ENCODE assay signal across 21 mouse cellular contexts in the genomic region with DNA sequence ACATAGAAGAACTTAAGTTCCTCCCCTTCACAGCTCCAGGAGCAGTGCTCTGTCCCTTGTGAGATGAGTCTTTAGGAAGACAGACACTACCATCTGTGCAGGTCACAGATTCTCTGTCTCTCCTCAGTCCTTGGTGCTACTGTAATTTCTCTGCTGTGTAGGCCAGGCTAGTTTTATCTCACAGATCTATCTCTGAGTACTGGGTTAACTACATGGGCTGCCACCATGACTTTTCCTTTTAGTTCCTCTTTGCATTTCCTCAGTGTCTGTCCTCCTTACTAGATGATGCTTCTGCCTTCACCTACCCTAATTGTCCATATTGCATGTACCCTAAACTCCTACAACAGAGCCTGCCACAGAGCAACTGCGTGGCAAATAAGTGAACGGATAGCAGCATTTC.
DNase-seq lines count a peak whose midpoint lies in the region; ATAC-seq and TF ChIP-seq lines count a peak whose summit lies in the region.
"Had no signal": no experiment of that assay in that cellular context is flagged by ENCODE, and none has a peak within 500 bp of the region (broad histone marks: within the 10 kb centered on the region; RNA-seq: fewer than 3 reads in every experiment).

No protein-coding gene starts in this region.

- no peak overlapping the region for H3K9ac ChIP-seq in MEL (ENCODE audit: control insufficient read depth, low read depth, low read length, poor library complexity, severe bottlenecking)
- H3K9ac ChIP-seq: embryonic facial prominence, embryonic 12.5 days; forebrain, embryonic 15.5 days; heart, embryonic 15.5 days; hindbrain, embryonic 13.5 days had no signal

- no peaks in the 10 kb centered on the region for H3K9me3 ChIP-seq in MEL (replicated peaks; ENCODE audit: insufficient read depth, low read length)
- H3K9me3 ChIP-seq: embryonic facial prominence, embryonic 12.5 days; forebrain, embryonic 15.5 days; heart, embryonic 10.5 days; heart, embryonic 15.5 days; hindbrain, embryonic 13.5 days had no signal

- 0 out of 4 replicates have a peak, but pooled peaks of 1 of the 2 experiments have one; percentile 29 for TF ChIP-seq POLR2A in MEL (IDR thresholded peaks at IDR 0.05; ENCODE audit: control insufficient read depth in 1 of 2, insufficient read depth in 1 of 2, low read depth in 1 of 2, low read length in 2 of 2, poor library complexity in 1 of 2)

- TF ChIP-seq CTCF in MEL (IDR thresholded peaks at IDR 0.05 in 2 of 3, conservative IDR thresholded peaks at IDR 0.05 in 1 of 3; ENCODE audit: control insufficient read depth in 1 of 3, insufficient read depth in 1 of 3, low read depth in 2 of 3, low read length in 3 of 3, poor library complexity in 1 of 3, severe bottlenecking in 1 of 3) = no peak

- peak in 1 of 2 experiments; percentile 50; a peak in 1 of 4 replicates for TF ChIP-seq EP300 in MEL (IDR thresholded peaks at IDR 0.05; ENCODE audit: low read depth in 1 of 2, low read length in 2 of 2)

- H3K4me3 ChIP-seq in MEL (ENCODE audit: control insufficient read depth in 1 of 2, insufficient read depth in 1 of 2, low read depth in 2 of 2, low read length in 2 of 2) = no peak overlapping the region
- H3K4me3 ChIP-seq: embryonic facial prominence, embryonic 12.5 days; forebrain, embryonic 15.5 days; heart, embryonic 10.5 days; heart, embryonic 15.5 days; hindbrain, embryonic 13.5 days had no signal

- DNase-seq in 416B (ENCODE audit: low read depth) = peak; percentile 57
- peak; percentile 80 for DNase-seq in MEL (ENCODE audit: low read depth, low spot score)
- no peak for DNase-seq in layer of hippocampus, postnatal 36 days
- no peak for DNase-seq in lung, postnatal 4 days
- DNase-seq: adrenal gland, adult 2 months; adrenal gland, postnatal 25 days; cerebellum, adult 2 months; cerebellum, postnatal 10 days; gastrocnemius, postnatal 14 days; heart, adult 18-20 months; heart, postnatal 14 days had no signal

- H3K79me2 ChIP-seq in MEL (ENCODE audit: control insufficient read depth, insufficient read depth, low read length, poor library complexity) = no peaks in the 10 kb centered on the region

- peak overlapping the region; percentile 24; the same call in 1 of the 2 replicates for H3K27ac ChIP-seq in MEL (ENCODE audit: control insufficient read depth, low read depth, low read length)
- H3K27ac ChIP-seq: embryonic facial prominence, embryonic 12.5 days; forebrain, embryonic 15.5 days; heart, embryonic 10.5 days; hindbrain, embryonic 13.5 days; hindbrain, postnatal 0 days had no signal

- TF ChIP-seq RAD21 in MEL (IDR thresholded peaks at IDR 0.05; ENCODE audit: low read depth, low read length) = no peak

- H3K27me3 ChIP-seq in MEL (ENCODE audit: control insufficient read depth in 1 of 2, insufficient read depth in 2 of 2, low read length in 2 of 2) = no peaks in the 10 kb centered on the region
- H3K27me3 ChIP-seq: embryonic facial prominence, embryonic 12.5 days; forebrain, embryonic 15.5 days; heart, embryonic 15.5 days; hindbrain, embryonic 13.5 days; Patski had no signal

- peak; percentile 63 for ATAC-seq in granulocyte monocyte progenitor cell, adult 5-6 weeks (replicated peaks; ENCODE audit: poor library complexity, severe bottlenecking)
- 0 out of 2 replicates have a peak, but pooled peaks have one; percentile 41 for ATAC-seq in neutrophil, adult 5-6 weeks (ENCODE audit: extremely low read depth, insufficient number of reproducible peaks, low FRiP score, poor library complexity, severe bottlenecking)
- ATAC-seq: activated CD4-positive, CD25-positive, alpha-beta regulatory T cell, adult 4 months; forebrain, embryonic 15.5 days; hindbrain, postnatal 0 days; Patski had no signal

- H3K4me1 ChIP-seq in MEL (ENCODE audit: control insufficient read depth in 1 of 2, insufficient read depth in 2 of 2, low read length in 2 of 2) = peaks cover 7% of the 10 kb centered on the region in 2 experiments
- H3K4me1 ChIP-seq: embryonic facial prominence, embryonic 12.5 days; forebrain, embryonic 15.5 days; heart, embryonic 10.5 days; heart, embryonic 15.5 days; hindbrain, embryonic 13.5 days had no signal

- H3K36me3 ChIP-seq in MEL (ENCODE audit: control insufficient read depth in 1 of 2, insufficient read depth in 2 of 2, low read length in 2 of 2) = peaks cover 16 to 26% of the 10 kb centered on the region in 2 experiments

TF ChIP-seq in MEL, 35 proteins besides CTCF, POLR2A, EP300 and RAD21:
- TF ChIP-seq GATA1 (IDR thresholded peaks at IDR 0.05; ENCODE audit: low read depth, low read length) = peak; percentile 87
- peak; percentile 8; the same call in 1 of the 2 replicates for TF ChIP-seq SMC3 (IDR thresholded peaks at IDR 0.05; ENCODE audit: low read depth, low read length)
- TF ChIP-seq ZMIZ1 (IDR thresholded peaks at IDR 0.05; ENCODE audit: low read depth, low read length) = no peak

Comparison
In these comparisons a context has a peak if more than half of its experiments do, and no peak if none do; other contexts are left out.
1. DNase-seq: peak in 416B (single experiment) and MEL (single experiment); none in layer of hippocampus, postnatal 36 days (0 of 2) and lung, postnatal 4 days (0 of 2).